Mouse (Mus musculus) Patski (cell line): ENCODE data around the gene Ddn. TPM values are rescaled to one million over a fixed set of nuclear protein-coding genes. Genes with fewer than 3 reads are reported as not detected.

Experiments
- ATAC-seq: fragments of 100-300 bp; one replicate; pipeline ENCODE4 v1.8.0; 2021
- CTCF ChIA-PET: fragments of 350-600 bp; sonication (Branson Sonifier 250); formaldehyde crosslinking; loops from one replicate; lab custom pipeline; 2022; ENCODE audit warnings: inconsistent platforms; lab: Charles Lee
- POLR2A ChIA-PET: fragments of 350-600 bp; sonication (Branson Sonifier 250); formaldehyde crosslinking; loops from one replicate; lab custom pipeline; 2022; ENCODE audit warnings: antibody characterized with exemption, inconsistent platforms; lab: Charles Lee
- DNase-seq: peaks from one replicate; pipeline ENCODE4 v3.0.0-alpha.2; 2011; ENCODE audit warnings: low read depth, low spot score
- H3K27me3 ChIP-seq: fragments of 371-371 bp; one replicate; pipeline ENCODE4 v1.5.1; 2021
- CTCF ChIP-seq: fragments of 100-300 bp; IDR thresholded peaks from one replicate; pipeline ENCODE4 v1.5.1; 2021
- in situ Hi-C: fragments of 300-500 bp; cut with MboI; formaldehyde crosslinking; loops from 3 replicates; pipeline ENCODE4 v1.11.1; 2018; ENCODE audit warnings: low pct_unique_long_range_greater_than_20kb, mixed read lengths
- polyA plus RNA-seq: library from polyadenylated mRNA; unstranded; gene quantifications from one replicate; pipeline ENCODE4 v1.2.3, GENCODE M21; 2021

The Ddn gene
- polyA plus RNA-seq: not detected

DNA sequence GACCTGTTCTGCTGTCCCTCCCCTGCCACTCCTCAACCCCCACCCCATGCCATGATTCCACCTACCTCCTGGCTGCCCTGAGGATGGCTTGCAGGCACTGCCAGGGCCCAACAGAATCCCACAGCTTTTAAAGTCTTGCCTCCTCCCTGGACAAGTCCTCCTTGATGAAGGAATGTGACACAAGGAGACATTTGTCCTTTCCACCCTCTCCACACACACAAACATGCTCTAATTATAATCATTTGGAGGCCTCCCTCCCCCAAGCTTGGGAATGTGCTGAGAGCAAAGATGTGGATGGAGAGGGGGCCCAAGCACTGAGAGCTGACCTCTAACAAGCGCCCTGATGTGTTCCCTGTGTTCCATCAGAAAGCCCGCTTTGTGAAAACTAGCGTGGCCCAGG lies at the start of gene Ddn:
Ddn (minus strand) TSS at position 101 of the 400 bp plus-strand sequence.
- POLR2A ChIA-PET: interaction anchor here (0.7 to 2.0 kb wide), 2 partner anchors 12 to 116 kb away, joined by 3 to 4 read pairs; no protein-coding TSS in a partner anchor
- TF ChIP-seq CTCF: no peak
- no peak for DNase-seq
- in situ Hi-C loops: no loop called here
- CTCF ChIA-PET: interaction anchor here (2.3 kb wide), 1 partner anchor 21 kb away, joined by 6 read pairs; no protein-coding TSS in a partner anchor
- H3K27me3 ChIP-seq: peaks cover 7% of the 10 kb centered on the region
- no peak for ATAC-seq

DNA sequence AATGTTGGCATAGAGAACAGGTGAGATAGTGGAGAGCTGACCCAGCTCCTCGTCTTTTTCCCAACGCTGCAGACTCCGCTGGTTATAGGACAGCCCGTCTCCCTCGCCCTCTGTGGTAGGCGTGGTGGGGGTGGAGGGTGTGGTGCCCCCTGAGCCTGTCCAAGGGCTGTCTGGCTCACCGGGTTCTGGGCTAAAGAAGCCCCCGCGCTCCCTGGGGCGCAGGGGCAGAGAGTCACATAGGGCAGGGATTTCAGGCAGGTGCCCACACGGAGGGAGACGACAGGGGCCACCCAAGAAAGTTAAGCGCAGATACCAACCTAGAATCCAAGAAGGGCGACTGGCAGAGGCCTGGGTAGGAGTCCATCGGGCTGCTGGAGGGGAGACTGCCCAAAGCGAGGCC lies 44.9 kb upstream of the Ddn start:
- in situ Hi-C loops: no loop called here
- CTCF ChIA-PET: interaction anchor here (1.0 kb wide), 1 partner anchor 12 kb away, joined by 4 read pairs; no protein-coding TSS in a partner anchor

GRCm38 (mm10) chr15:98853161-98853937 lies 44.1 kb upstream of the Ddn start:
- CTCF ChIA-PET: interaction anchor here (1.0 kb wide), 1 partner anchor 11 kb away, joined by 4 read pairs; no protein-coding TSS in a partner anchor
- POLR2A ChIA-PET: interaction anchor here (1.2 to 1.3 kb wide), 2 partner anchors 10 to 21 kb away, joined by 4 read pairs; no protein-coding TSS in a partner anchor
- in situ Hi-C loops: no loop called here
- TF ChIP-seq CTCF: no peak
- ATAC-seq: no peak
- no peaks in the 10 kb centered on the region for H3K27me3 ChIP-seq
- no peak for DNase-seq

More for the DNA sequence above, 44.9 kb upstream of the Ddn start:
- TF ChIP-seq CTCF: no peak
- DNase-seq (no peak), ATAC-seq (no peak)
- no peaks in the 10 kb centered on the region for H3K27me3 ChIP-seq
- POLR2A ChIA-PET: interaction anchor here (1.3 kb wide), 1 partner anchor 22 kb away, joined by 4 read pairs; no protein-coding TSS in a partner anchor

DNA sequence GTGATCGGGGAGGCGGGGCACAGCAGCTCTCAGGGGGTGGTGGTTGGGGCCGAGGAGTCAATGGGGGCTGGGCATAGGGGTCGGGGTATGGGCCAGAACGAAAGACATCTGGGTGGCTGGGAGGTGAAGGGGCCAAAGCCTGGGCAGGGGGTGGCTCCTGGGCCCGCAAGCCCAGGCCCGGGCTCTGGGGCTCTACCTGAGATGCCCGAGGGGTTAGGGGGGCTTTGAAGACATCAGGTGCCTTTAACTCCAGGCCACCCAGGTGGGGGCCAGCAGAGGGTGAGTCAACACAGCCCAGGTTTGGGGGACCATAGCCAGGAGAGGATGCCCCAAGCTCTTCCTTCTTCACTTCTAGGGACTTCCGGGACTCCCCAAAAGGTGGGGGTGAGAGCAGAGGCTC lies 43.4 kb upstream of the Ddn start:
- in situ Hi-C loops: no loop called here
- ChIA-PET POLR2A (interaction anchor here (1.2 to 1.3 kb wide), 2 partner anchors 9 to 20 kb away, joined by 4 read pairs; no protein-coding TSS in a partner anchor), CTCF (no interaction called here)
- DNase-seq (no peak), ATAC-seq (no peak)
- no peaks in the 10 kb centered on the region for H3K27me3 ChIP-seq
- TF ChIP-seq CTCF: no peak

GRCm38 (mm10) chr15:98852071-98852470 lies 42.8 kb upstream of the Ddn start:
- no peak for TF ChIP-seq CTCF
- POLR2A ChIA-PET: interaction anchor here (0.9 kb wide), 1 partner anchor 14 kb away, joined by 4 read pairs; no protein-coding TSS in a partner anchor
- CTCF ChIA-PET: no interaction called here
- DNase-seq: no peak
- in situ Hi-C loops: no loop called here
- H3K27me3 ChIP-seq: no peaks in the 10 kb centered on the region
- ATAC-seq: no peak

DNA sequence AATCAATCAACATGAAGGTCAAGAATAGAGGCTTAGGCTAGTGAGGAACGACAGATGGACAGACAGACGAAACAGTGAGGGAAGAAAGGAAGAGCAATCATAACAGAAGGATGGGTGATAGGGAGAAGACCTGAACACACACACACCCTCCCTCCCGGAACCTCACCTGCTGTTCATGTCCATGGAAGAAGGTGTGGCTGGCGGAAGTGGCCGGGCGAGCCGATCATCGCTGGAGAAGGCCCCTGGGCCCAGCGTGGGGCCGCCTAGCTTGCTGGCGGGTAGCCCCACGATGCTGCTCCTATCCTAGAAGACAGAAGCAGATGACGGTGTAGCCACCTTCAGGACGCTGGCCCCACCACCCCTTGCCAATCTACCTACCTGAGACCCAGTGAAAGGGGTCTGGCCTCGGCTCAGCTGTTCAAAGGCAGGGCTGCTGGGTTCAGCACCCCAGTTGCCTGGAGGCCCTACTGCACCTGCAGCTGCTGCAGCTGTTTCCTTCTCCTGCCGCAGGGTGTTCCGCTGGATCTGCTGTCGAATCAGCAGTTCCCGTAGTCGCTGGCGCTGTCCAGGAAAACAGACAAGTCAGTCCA lies 42.0 kb upstream of the Ddn start:
- DNase-seq (no peak), ATAC-seq (no peak)
- no peak for TF ChIP-seq CTCF
- ChIA-PET POLR2A (interaction anchor here (0.9 kb wide), 1 partner anchor 15 kb away, joined by 4 read pairs; no protein-coding TSS in a partner anchor), CTCF (no interaction called here)
- no peaks in the 10 kb centered on the region for H3K27me3 ChIP-seq
- in situ Hi-C loops: no loop called here

GRCm38 (mm10) chr15:98850668-98851067 lies 41.4 kb upstream of the Ddn start:
- ATAC-seq (no peak), DNase-seq (no peak)
- no peaks in the 10 kb centered on the region for H3K27me3 ChIP-seq
- POLR2A ChIA-PET: no interaction called here
- in situ Hi-C loops: no loop called here
- TF ChIP-seq CTCF: no peak
- CTCF ChIA-PET: interaction anchor here (1.1 kb wide), 1 partner anchor 15 kb away, joined by 3 read pairs; no protein-coding TSS in a partner anchor

- TF ChIP-seq CTCF: no peak
- CTCF ChIA-PET: interaction anchor here (1.1 kb wide), 1 partner anchor 16 kb away, joined by 3 read pairs; no protein-coding TSS in a partner anchor
- no peak for DNase-seq
- in situ Hi-C loops: no loop called here
- ATAC-seq: no peak
- no peaks in the 10 kb centered on the region for H3K27me3 ChIP-seq
- POLR2A ChIA-PET: no interaction called here
Measured at GRCm38 (mm10) chr15:98849956-98850600, 40.8 kb upstream of the Ddn start.

- in situ Hi-C loops: no loop called here
- TF ChIP-seq CTCF: no peak
- no peaks in the 10 kb centered on the region for H3K27me3 ChIP-seq
- ChIA-PET CTCF (interaction anchor here (1.0 kb wide), 1 partner anchor 13 kb away, joined by 4 read pairs; no protein-coding TSS in a partner anchor), POLR2A (interaction anchor here (1.3 kb wide), 1 partner anchor 16 kb away, joined by 5 read pairs; no protein-coding TSS in a partner anchor)
- DNase-seq (no peak), ATAC-seq (no peak)
Measured at GRCm38 (mm10) chr15:98849165-98849564, 39.9 kb upstream of the Ddn start.

DNA sequence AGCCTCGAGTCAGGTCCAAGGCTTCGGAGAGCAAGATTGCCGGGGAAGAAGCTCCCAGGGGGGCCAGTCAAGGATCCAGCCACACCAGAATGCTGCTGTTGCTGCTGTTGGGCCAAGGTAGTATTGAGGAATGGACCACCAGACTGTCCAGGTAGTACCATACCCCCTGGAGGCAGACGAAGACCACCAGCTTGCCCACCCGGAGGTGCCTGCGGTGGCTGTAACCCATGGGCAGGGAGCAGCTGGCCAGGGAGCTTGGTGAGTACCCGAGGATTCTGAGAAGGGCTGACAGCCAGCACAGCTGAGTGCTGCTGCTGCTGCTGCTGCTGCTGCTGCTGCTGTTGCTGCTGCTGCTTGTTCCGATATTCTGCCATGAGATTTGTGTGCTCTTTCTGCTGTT lies 36.9 kb upstream of the Ddn start:
- CTCF ChIA-PET: interaction anchor here (1.2 kb wide), 1 partner anchor 13 kb away, joined by 4 read pairs; no protein-coding TSS in a partner anchor
- ATAC-seq (no peak), DNase-seq (no peak)
- no peak for TF ChIP-seq CTCF
- no peaks in the 10 kb centered on the region for H3K27me3 ChIP-seq
- POLR2A ChIA-PET: no interaction called here
- in situ Hi-C loops: no loop called here
